Mouse (Mus musculus): Measurements from ENCODE around the gene Vmn2r83. TPM values are rescaled to one million over a fixed set of nuclear protein-coding genes. Genes with fewer than 3 reads are reported as not detected.
"Not testable (repeated sequence)": the region's sequence is repeated elsewhere in the genome, so short reads cannot be mapped to it uniquely, and the experiment has no call there.

Gene Vmn2r83
- total RNA-seq (2015; ENCODE audit: low replicate concordance), result not detected in 2 replicates
- total RNA-seq (2017; ENCODE audit: low replicate concordance), result not detected in 2 replicates

GRCm38 (mm10) chr10:79468431-79468830, at the start of gene Vmn2r83:
Gene Vmn2r83, plus strand, starts transcription at chr10:79468731.
- ATAC-seq (replicated peaks; ENCODE audit: low FRiP score, poor library complexity, severe bottlenecking), result no peak

- not testable (repeated sequence) for ATAC-seq (replicated peaks; ENCODE audit: low FRiP score, poor library complexity, severe bottlenecking)
Observed at GRCm38 (mm10) chr10:79435141-79435820, 33.2 kb upstream of the Vmn2r83 start.

GRCm38 (mm10) chr10:79495886-79496285, 27.4 kb downstream of the Vmn2r83 start:
- no peak for ATAC-seq (replicated peaks; ENCODE audit: low FRiP score, poor library complexity, severe bottlenecking)

DNA sequence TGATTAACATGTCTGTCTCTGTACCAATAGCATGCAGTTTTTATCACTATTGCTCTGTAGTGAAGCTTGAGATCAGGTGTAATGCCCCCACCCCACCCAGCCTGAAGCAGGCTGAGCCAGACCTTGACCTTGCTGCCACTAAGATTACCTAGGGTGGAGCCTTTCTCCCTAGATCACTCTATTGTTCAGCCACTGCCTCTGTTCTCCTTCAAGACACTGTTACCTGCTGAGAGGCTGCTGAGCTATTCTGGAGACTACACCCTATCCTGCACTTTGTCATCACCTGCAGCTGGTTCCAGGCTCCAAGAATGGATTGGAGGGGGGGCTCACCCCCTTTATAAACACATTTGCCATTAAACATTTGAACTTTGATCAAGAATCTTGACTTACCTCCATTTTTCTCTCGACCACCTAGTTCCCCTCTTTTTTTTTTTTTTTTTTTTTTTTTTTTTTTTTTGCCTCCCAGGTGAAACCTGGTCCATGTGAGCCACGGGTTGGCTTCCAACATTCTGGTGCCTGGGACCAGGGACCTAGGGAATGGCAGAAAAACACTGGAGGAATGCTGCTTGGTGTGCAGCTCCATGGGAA, 28.3 kb downstream of the Vmn2r83 start:
- no peak for ATAC-seq (replicated peaks; ENCODE audit: low FRiP score, poor library complexity, severe bottlenecking)

DNA sequence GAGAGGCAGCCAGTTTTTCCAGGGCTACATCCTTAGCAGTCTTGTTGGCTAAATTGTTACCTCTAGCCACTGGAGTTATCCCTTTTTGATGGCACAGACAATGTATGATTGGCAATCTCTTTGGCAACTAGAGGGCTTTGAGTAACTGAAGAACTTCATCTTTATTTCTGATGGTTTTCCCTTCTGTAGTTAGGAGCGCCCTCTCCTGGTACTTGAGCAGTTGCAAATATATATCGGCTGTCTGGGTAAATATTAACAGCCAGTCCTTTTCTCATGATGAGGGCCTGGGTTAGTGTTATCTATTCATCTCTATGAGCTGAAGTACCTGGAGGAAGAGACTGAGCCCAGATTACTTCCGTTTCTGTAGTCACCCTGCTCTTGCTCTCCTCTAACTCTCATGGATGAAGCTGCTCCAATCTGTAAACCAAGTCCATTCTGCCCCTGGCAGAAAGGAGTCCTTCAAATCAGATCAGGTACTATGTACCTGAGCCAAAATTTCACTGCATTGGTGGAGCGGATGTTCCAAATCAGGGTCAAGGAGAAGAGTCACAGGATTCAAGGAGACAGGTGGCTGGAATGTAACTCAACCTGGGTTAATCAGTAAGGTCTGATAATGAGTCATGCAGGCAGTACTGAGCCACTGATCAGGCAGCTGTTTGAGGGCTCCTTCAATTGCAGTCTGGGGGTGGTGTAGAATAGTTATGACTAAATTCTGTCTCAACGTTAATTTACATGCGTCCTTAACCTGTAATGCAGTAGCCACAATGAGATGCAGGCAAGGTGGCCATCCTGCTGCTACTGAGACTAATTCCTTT, 34.5 kb downstream of the Vmn2r83 start:
- no peak for ATAC-seq (replicated peaks; ENCODE audit: low FRiP score, poor library complexity, severe bottlenecking)

DNA sequence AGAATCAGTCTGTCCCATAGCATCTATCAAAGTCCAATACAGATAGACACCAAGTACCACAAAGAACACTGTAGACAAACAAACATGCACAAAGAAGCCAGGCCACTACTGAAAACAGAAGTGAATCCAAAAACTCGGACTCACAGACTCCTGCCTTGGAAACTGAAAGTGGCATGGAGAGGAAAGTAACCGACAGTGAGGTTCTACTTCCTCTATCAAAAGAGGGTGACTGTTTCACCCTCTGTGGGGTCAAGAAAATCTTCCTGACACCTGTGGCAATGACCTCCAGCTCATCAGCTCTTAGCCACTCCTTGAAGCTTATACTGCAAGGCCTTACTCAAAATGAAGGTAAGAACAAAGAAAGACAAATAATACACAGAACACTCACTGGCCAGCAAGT, 38.2 kb downstream of the Vmn2r83 start:
- ATAC-seq (replicated peaks; ENCODE audit: low FRiP score, poor library complexity, severe bottlenecking), result no peak

DNA sequence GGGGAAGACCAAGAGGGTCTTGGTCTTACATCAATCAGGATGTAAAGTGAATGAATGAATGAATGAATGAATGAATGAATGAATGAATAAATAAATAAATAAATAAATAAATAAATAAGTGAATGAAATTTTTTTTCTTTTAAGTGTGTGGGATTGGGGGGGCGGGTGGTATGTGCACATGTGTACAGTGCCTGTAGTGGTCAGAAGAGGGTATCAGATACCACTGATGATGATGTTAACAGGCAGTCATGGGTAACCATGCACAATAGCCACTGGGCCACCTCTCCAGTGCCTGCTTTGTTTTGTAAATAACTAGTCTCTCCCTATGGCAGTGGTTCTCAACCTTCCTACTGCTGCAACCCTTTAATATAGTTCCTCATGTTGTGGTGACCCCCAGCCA, 55.9 kb downstream of the Vmn2r83 start:
- no peak for ATAC-seq (replicated peaks; ENCODE audit: low FRiP score, poor library complexity, severe bottlenecking)

DNA sequence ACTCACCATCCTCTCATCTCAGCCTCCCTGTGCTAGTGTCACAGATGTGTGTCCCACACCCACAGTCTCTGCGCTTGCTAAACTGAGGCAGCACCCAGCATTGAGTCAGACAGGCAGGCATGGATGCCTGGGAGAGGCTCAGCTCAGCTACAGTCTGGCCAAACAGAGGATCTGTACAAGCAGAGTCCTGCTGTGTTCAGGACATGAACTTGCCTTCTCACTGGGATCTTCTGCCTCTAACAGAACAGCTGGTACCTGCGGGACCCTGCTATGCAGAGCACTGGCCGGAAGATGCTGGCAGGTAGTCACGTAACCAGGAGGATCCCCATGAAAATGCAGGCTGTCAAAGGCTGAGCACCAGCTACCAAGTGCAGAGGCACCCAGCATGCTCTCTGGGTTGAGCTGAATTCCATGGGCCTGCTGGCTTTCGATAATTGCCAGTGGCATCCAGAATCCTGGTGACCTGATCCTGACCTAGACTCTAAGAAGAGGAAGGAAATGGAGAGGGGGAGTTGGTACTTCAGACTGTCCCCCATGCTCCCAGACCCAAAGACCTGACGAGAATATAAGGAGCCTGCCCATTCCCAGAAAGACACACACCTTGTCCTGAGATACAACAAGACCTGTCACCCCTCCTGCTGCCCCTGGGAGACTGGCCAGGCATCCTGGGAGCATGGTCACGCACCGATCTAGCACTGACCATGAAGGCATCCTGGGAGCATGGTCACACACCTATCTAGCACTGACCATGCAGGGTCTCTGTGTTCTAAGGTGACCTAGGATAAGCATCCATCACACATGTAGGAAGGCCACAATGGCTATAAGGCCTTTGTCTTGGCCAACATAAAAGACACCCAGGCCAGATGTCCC, 57.2 kb downstream of the Vmn2r83 start:
- ATAC-seq (replicated peaks; ENCODE audit: low FRiP score, poor library complexity, severe bottlenecking), result no peak

DNA sequence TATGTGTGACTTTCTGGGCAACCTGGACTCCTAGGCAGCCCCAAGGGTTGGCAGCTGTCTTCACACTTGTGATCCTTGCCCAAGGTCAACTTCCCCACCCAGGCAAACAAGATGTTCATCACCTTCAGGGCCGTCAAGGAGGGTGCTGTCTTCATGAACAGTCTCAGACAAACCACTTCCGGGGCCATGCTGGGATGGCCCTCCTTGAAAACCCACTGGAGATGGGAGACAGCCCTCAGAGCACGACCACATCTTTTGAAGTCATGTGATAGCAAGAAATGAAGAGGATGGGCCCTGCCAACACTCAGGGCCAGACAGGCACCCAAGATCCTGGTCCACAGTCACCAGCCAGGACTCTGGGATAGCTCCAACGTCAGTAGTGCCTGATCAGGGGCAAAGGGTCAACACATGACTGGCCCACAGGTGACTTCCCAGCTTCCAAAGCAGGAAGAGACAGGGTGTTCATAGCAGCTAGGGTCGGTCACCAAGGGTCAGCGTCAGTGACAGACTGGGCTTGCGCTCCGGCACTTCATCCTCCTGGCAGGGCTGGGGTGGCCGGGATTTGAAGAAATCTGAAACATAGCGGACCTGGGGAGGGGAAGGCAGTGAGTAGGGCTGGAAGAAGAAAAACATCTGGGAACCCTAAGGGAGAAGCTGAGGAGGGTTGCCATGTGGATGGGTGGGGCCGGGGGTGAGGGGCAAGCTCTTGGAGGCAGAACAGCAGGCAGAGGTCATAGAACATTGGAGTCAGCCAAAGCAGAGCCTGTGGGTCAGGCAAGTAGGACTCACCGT, 58.3 kb downstream of the Vmn2r83 start:
- ATAC-seq (replicated peaks; ENCODE audit: low FRiP score, poor library complexity, severe bottlenecking), result no peak

DNA sequence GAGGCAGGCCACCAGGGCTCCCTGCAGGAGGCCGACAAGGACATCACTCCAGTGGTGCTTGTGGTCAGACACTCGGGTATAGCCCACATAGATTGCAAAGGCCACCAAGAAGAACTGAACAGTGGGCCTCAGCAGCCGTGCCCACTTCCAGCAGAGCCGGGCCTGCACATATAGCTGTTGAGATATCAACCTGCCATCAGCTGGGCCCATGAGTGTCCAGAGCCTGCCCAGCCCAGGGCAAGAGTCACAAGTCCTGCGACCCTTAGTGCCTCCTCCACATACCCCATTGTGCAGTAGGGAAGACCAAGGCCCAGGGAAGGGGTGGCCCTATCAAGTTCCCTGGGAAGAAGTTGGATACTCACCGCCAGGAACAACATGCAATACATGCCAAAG, 58.9 kb downstream of the Vmn2r83 start:
- no peak for ATAC-seq (replicated peaks; ENCODE audit: low FRiP score, poor library complexity, severe bottlenecking)

GRCm38 (mm10) chr10:79528081-79528480, 59.5 kb downstream of the Vmn2r83 start:
- no peak for ATAC-seq (replicated peaks; ENCODE audit: low FRiP score, poor library complexity, severe bottlenecking)

- no peak for ATAC-seq (replicated peaks; ENCODE audit: low FRiP score, poor library complexity, severe bottlenecking)
Observed at GRCm38 (mm10) chr10:79530241-79530640, 61.7 kb downstream of the Vmn2r83 start.

DNA sequence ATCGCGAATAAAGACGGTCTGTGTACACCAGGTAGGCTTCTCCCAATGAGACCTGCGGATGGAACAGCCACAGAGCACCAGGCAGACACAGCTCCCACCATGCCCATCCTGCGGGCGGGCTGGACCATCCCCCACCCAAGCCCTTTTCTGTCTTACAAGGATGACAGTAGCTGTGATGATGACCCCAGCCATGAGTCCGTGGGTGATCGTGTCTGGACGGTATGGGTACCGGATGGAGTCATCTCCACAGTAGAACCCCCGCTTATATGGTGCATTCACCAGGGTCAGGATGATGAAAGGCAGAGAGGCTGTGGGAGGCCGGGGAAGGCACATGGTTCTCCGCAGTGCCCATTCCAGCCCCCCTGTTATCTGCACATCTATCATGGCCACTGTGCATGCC, 62.2 kb downstream of the Vmn2r83 start:
- no peak for ATAC-seq (replicated peaks; ENCODE audit: low FRiP score, poor library complexity, severe bottlenecking)

- ATAC-seq (replicated peaks; ENCODE audit: low FRiP score, poor library complexity, severe bottlenecking), result no peak
Observed at GRCm38 (mm10) chr10:79531593-79531992, 63.1 kb downstream of the Vmn2r83 start.

DNA sequence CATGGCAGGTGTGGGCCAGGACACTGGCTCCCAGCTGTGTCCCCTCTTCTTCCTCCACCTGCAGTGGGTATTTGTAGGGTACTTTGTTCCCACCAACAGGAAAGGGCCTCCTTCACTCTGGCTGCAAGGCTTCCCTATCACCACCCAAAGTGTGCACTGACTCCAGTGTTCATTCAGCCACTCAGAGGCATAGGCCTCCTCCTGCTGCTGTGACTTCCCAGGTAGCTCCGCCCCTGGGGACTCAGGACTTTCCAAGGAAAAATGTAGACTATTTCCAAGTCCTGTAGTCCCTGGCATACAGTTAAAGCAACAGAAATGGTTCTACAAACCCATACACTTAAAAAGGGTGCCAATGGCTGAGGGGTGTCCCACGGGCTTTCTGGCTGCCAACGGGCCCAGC, 64.1 kb downstream of the Vmn2r83 start:
- ATAC-seq (replicated peaks; ENCODE audit: low FRiP score, poor library complexity, severe bottlenecking), result no peak

GRCm38 (mm10) chr10:79533126-79533911, 64.8 kb downstream of the Vmn2r83 start, which contains the start of gene Plpp2:
Gene Plpp2, minus strand, starts transcription at chr10:79533796.
- ATAC-seq (replicated peaks; ENCODE audit: low FRiP score, poor library complexity, severe bottlenecking), result peak; percentile 81

DNA sequence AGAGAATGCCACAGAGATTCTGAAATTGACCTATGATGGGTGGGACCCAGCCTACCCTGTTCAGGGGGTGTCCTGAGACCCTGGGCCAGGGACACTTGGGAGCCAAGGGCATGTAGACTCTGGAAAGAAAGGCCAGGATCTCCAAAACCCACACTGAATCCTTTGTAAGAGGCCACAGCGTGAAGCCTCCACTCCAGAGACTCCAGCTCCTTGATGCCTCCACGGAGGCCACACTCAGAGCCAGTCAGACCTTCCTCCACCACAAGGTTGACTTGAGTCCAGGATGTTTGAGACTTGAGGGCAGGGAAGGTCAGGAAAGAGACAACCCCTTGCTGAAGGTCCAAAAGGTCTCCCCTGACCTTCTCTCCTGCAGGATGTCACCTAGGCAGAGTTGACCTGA, 65.9 kb downstream of the Vmn2r83 start:
- no peak for ATAC-seq (replicated peaks; ENCODE audit: low FRiP score, poor library complexity, severe bottlenecking)

- no peak for ATAC-seq (replicated peaks; ENCODE audit: low FRiP score, poor library complexity, severe bottlenecking)
Observed at GRCm38 (mm10) chr10:79535431-79535830, 66.9 kb downstream of the Vmn2r83 start.
